Mouse (Mus musculus) kidney, adult 11 months (tissue): ENCODE data around the gene B9d1.
A peak's percentile ranks its signal among the peaks of the same experiment; 100 is the strongest.

Source experiments
- DNase-seq: peaks from one replicate; pipeline ENCODE4 v3.0.0; 2022

The B9d1 gene

DNA sequence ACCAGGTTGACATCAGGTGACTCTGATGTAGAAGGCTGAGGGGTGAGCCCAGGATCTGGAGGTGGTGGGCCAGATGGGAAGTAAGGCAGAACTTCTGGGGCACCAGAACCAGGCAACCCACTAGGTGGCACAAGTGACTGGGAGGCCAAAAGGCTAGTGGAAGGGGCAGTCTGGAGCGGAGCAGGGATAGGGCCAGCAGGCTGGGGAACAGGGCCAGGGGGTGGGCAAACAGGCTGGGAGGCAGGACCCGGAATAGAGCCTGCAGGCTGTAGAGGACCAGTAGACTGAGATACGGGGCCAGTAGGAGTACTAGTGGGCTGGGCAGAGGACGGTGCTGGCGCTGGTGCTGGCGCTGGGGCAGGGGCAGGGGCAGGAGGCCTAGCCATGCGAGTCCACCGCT is 15.1 kb upstream of the B9d1 start:
- DNase-seq: no peak

- DNase-seq: no peak
Observed at GRCm38 (mm10) chr11:61490944-61491520, 13.9 kb upstream of the B9d1 start.

DNA sequence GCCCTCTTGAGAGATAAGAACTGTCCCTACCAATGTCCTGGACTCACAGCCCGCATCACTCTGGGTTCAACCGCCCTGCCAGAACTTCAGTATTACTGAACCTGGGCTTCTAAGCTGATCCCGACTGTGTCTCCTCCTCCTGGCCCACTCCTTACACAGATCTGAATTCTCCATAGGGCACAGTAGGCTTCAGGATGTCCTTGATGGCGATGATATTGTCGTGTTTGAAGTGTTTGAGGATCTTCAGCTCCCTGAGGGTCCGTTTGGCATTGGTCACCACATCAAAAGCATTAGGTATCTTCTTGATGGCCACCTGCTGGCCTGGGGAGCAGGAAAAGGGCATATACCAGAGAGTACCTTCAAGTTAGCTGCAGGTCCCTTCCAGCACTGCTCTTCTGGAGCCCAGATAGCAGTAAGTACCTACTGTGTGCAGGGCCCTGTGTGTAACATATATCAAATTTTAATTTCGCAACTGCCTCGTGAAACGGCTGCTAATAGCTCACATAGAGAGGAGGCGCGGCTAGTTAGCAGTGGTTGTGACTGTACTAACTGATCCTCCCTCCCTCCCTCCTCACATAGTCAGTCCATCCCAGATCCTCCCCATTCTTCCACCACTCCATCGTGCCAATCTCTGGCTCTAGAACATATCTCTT is 12.1 kb upstream of the B9d1 start:
- no peak for DNase-seq

DNA sequence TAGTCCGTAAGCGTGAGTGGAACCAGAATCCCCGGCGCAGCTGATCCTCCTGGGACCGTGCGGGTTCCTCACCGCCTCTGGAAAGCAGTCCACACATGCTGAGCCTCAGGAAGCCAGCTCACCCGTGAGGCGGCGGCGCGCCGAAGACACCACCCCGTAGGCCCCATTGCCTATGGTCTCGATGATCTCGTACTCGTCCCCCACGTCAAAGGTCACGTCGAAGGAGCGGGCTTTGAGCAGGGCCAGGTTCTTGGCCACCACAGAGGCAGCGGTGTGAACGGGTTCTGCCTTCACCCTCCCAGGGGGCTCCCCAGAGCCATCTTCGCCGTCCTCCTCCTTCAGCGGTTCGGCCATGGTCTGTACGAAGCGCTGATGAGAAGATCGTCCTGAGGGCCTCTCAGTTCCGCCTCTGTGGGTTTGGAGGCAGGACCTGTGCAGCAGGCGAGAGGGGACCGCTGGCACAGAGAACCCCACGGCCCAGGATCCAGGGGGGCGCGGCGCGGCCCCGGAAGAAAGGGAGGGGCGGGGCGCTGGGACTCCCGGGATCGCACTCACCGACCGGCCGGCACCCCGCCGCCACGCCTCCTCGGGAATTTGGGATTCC is 11.3 kb upstream of the B9d1 start:
- no peak for DNase-seq

- peak; percentile 97 for DNase-seq
Observed at GRCm38 (mm10) chr11:61494129-61494997, 10.6 kb upstream of the B9d1 start, which contains the start of gene Mapk7. TSS of gene Mapk7 (minus strand) at chr11:61494406.

- no peak for DNase-seq
Observed at GRCm38 (mm10) chr11:61495528-61495927, 9.4 kb upstream of the B9d1 start.

GRCm38 (mm10) chr11:61497490-61497889 is 7.5 kb upstream of the B9d1 start:
- DNase-seq: no peak

GRCm38 (mm10) chr11:61498736-61499504 is 6.0 kb upstream of the B9d1 start:
- DNase-seq: no peak

DNA sequence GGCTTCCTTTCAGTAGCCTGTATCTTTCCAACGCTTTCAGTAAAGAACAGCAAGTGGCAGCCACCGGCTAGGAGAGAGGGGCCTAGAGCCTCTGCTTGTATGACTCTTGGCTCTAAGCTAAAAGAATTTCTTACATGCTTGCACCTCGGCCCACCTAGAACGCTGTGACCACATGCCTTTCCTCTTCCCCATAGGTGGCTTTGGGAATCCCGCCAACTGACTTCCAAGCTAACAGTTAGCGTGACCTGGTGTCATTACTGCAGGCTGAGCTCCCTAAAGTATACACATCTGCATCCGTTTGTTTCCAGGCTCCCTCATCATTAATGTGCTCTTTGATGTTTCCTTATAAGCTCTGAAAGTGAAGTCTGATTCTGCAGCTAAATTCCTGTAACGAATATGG is 1.0 kb upstream of the B9d1 start:
- DNase-seq: no peak

- DNase-seq: peak; percentile 38
Observed at GRCm38 (mm10) chr11:61514953-61515352, 10.0 kb downstream of the B9d1 start.

DNA sequence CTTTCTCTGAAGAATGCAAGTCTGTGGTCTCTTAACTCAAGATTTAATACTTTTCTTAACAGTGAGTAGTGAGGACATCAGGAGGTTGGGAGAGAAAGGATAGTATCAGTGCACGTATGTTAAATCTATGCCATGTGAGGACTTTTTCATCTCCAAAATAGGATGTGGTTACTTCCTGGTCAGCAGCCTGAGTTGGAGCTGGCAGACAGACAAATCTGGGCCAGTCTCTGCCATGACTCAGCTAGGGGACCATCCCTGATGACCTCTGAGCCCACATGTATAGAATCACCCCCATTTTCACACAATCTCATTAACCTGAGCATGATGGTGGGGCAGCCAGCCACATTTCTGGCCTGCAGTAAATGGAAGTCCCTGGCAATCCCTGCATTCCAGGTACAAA is 13.0 kb downstream of the B9d1 start:
- DNase-seq: no peak

DNA sequence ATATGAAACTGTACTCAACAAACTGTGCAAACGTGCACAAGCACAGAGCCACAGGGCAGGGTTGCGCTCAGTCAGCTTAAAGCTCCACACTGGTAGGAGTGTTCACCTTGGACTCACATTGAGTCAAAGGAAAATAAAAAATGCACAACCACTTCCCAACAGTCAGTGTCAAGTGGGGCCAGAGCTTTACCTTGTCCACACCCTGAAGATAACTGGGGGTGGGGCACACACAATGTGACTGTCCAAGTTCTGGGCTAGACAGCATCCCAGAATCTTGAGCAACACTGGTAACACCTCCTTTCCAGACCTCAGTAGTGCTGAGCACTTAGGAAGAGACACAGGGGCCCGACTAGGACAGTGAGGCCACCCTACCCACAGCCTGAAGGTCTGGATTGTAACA is 13.9 kb downstream of the B9d1 start:
- DNase-seq: no peak

DNA sequence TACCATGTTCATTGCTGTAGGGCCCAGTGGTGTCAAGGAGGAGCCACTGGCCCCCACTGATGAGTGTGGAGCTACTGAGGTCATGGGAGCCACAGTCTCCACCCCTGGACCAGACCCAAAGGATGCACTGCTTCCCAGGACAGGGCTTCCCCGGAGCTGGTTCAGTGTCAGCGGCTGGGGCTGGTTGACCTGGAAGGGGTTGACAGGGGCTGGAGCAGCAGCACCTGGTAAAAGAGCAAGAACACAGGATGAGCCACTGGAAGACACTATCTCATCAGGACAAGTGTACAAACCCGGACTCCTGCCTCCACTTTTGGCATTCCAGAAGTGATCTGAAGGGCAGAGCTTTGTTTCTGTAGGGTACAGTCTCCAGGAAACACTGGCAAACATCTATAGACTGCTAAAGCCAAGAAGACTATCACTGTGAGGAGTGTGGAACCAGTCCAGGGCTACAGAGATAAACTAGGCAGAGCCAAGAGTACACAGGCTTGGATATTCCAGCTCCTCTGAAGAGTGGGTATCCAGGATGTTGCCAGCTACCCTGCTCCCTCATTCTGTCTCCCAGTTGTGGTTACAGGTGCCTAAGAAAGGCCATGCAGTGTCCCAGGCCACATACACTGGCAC is 14.7 kb downstream of the B9d1 start:
- DNase-seq: no peak

DNA sequence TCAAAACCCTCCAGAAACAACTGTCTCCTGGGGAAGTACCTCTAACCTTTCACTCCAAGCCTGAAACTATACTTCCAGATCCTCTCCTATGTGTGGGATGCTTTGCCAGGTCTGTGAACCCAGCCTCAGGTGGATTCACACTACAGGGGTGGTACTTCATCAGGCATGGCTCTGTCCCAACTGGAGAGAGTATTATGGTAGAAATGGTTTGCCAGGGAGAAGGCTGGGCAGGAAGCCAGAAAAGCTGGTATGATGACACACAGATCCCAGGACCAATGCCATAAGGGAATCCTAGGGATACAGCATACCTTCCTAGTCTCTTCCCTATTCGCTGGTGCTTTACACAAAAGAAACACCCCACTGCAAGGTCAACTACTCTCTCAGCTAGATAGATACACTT is 21.9 kb downstream of the B9d1 start:
- DNase-seq: no peak

DNA sequence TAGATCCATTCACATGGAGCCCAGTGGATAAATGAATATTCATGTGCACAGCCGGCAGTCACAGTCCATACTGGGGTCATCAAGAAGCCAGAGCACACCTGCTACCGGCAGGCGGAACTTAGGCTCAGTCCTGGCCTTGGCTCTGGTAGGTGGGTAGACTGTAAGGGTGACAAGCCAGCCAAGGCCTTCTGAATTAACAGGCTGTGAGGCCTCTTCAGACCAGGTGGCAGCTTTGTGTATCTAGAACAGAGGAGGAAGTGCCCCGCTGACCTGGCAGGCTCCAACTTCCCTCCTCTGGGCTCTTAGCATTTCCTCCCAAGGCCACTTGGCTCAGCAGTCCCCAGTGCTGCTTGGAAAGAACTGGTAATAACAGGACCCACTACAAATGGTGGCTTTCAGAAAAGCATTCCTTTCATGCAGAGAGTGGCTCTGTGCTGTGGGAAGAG is 24.3 kb downstream of the B9d1 start:
- peak; percentile 63 for DNase-seq

- peak; percentile 27 for DNase-seq
Observed at GRCm38 (mm10) chr11:61532820-61533219, 27.9 kb downstream of the B9d1 start.

DNA sequence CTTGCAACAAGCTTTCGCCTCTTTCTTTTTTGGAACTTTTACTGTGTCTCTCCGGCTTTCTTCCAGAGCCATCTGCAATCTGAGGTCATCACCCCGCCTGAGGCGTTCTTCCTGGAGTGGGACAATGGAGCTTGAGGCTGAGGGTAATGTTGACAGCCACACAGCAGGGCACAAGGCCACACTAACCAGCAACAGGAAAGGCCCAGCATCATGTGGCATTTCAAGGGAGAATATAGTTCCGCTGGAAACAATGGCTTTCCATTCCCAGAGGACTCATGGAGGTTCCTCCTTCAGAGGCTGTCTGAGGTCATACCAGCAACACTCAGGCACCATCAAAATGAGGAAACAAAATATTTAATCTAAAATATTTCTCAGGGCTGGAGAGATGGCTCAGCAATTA is 28.6 kb downstream of the B9d1 start:
- DNase-seq: peak; percentile 74

- DNase-seq: no peak
Observed at GRCm38 (mm10) chr11:61535530-61535929, 30.6 kb downstream of the B9d1 start.

DNA sequence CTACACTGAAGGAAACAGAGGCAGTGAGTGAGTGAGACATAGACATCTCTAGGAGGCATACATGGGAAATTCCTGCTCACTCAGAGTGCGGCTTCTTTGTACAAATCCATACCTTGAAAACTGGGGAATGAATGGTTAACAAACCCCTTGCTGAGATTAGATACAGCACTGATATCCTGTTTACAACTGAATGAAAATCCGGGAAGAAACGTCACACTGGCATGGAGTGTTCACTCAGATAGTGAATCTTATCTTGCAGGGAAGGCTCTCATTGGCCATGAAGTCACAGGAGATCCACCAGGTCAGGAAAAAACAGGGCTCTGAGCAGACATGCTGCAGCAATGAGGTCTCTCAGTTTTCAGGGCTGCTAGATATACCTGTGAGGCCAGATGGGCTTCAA is 32.0 kb downstream of the B9d1 start:
- DNase-seq: no peak

GRCm38 (mm10) chr11:61537362-61537761 is 32.4 kb downstream of the B9d1 start:
- no peak for DNase-seq

GRCm38 (mm10) chr11:61540642-61541041 is 35.7 kb downstream of the B9d1 start:
- DNase-seq: peak; percentile 36

DNA sequence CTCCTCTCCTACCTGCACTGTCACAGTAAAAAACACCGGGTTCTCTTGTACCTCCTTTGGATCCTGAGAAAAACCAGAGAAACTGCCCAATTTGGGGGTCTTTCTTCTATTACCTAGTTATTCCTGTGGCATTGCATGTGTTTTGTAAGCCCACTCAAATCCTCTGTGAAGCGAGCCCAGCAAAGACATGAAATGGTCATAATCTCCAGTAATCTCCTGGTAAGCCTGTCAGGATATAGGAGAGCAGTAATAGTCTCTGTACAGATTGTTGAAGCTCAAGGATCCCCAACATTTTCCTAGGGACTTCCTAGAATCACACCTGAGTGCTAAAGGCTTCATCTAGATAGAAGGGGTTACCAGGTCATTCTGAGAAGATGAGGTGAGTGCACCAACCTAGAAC is 36.2 kb downstream of the B9d1 start:
- no peak for DNase-seq
